Mouse (Mus musculus) midbrain, embryonic 10.5 days (tissue): ENCODE measurements around the gene Cd4. TPM values are rescaled to one million over a fixed set of nuclear protein-coding genes. Genes with fewer than 3 reads are reported as not detected.

Experiments
- DNase-seq: peaks from one replicate; pipeline ENCODE4 v3.0.0-alpha.2; 2017; ENCODE audit warnings: low spot score
- H3K27ac ChIP-seq: fragments of 300-500 bp; sonication (generic); replicated peaks from 2 replicates; pipeline ENCODE4 v1.5.1; 2016; ENCODE audit warnings: mild to moderate bottlenecking
- H3K27me3 ChIP-seq: fragments of 300-500 bp; sonication (generic); 2 replicates; pipeline ENCODE4 v1.6.1; 2016; ENCODE audit warnings: low read depth, mild to moderate bottlenecking; ENCODE audit not compliant: poor library complexity, severe bottlenecking
- H3K36me3 ChIP-seq: fragments of 300-500 bp; sonication (generic); 2 replicates; pipeline ENCODE4 v1.6.1; 2016; ENCODE audit warnings: mild to moderate bottlenecking, moderate library complexity
- H3K4me1 ChIP-seq: fragments of 300-500 bp; sonication (generic); 2 replicates; pipeline ENCODE4 v1.6.1; 2016
- H3K4me3 ChIP-seq: fragments of 300-500 bp; sonication (generic); 2 replicates; pipeline ENCODE4 v1.5.1; 2016; ENCODE audit warnings: mild to moderate bottlenecking, moderate library complexity
- H3K9me3 ChIP-seq: fragments of 300-500 bp; sonication (generic); replicated peaks from 2 replicates; pipeline ENCODE4 v1.6.1; 2016; ENCODE audit warnings: mild to moderate bottlenecking
- WGBS: fragments of 180-500 bp; shearing (Covaris S2); methylation state at CpG from one replicate; pipeline ENCODE4 v1.1.7; 2016; 5-methylcytosine and 5-hydroxymethylcytosine counted together
- polyA plus RNA-seq: library from polyadenylated mRNA; unstranded; fragments of >200 nt; fragmentation: Nextera tagmentation; extraction: Ambion mirVana; gene quantifications from 2 replicates; pipeline ENCODE4 v1.2.1, GENCODE M21; 2016

Cd4 gene
- polyA plus RNA-seq, 1 experiment from 2014 or later, result not detected

- H3K4me1 ChIP-seq, result peaks cover 42% of the 10 kb centered on the region
- peak overlapping the region; percentile 90 for H3K4me3 ChIP-seq
- 27% methylated on average over 10 of the region's 10 CpGs for WGBS
- peak overlapping the region; percentile 90 for H3K27ac ChIP-seq
- peak; percentile 44 for DNase-seq
- peaks cover 65% of the 10 kb centered on the region for H3K36me3 ChIP-seq
- no peaks in the 10 kb centered on the region for H3K27me3 ChIP-seq
- no peaks in the 10 kb centered on the region for H3K9me3 ChIP-seq
These were observed 59.9 kb downstream of the Cd4 start for GRCm38 (mm10) chr6:124828101-124828592.

DNA sequence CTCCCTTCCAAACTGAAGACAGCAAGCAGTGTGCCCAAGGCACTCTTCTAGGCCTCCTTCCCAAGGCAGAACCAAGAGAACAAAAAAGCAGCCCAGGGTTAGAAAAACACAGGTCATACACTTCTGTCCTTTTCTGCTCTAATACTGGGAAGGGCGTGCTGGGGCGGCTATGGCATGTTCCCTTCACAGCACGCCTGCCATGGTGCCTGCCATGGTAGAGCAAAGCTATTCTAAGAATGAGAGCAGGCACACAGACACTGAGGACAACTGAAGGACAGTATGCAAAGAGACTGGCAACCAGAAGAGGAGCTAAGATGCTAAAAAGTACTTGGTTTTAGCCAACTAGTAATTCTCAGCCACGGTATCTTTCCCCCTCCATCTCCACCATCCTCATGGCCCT, 66.0 kb downstream of the Cd4 start:
- no peaks in the 10 kb centered on the region; the same call in 1 of the 2 replicates for H3K4me1 ChIP-seq
- H3K27me3 ChIP-seq, result no peaks in the 10 kb centered on the region
- no peak overlapping the region for H3K4me3 ChIP-seq
- 96% methylated on average over 4 of the region's 4 CpGs for WGBS
- no peak for DNase-seq
- peaks cover 100% of the 10 kb centered on the region for H3K36me3 ChIP-seq
- H3K27ac ChIP-seq, result no peak overlapping the region
- H3K9me3 ChIP-seq, result no peaks in the 10 kb centered on the region

DNA sequence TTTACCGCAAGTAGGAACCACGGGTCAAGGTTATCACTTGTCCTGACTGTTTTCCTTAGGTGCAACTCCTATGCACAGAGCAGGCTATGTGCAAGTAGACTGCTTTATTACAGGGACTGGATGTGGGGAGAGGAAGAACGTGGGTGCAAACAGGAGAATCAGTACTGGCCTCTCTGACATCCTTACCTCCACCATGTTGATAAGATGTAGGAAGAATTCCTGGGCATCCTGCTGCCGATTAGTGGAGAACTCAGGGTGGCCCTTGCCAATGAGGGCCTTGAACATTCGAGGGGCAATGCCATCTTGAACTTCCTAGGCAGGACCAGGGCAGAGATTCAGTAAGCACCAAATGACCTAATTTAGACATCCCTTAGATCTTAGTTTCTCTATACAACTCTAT, 67.1 kb downstream of the Cd4 start:
- H3K27ac ChIP-seq, result no peak overlapping the region
- H3K4me3 ChIP-seq, result no peak overlapping the region
- H3K36me3 ChIP-seq, result peaks cover 100% of the 10 kb centered on the region
- no peak for DNase-seq
- H3K4me1 ChIP-seq, result no peaks in the 10 kb centered on the region
- no peaks in the 10 kb centered on the region for H3K9me3 ChIP-seq
- no peaks in the 10 kb centered on the region for H3K27me3 ChIP-seq
- 96% methylated on average over 5 of the region's 5 CpGs for WGBS

DNA sequence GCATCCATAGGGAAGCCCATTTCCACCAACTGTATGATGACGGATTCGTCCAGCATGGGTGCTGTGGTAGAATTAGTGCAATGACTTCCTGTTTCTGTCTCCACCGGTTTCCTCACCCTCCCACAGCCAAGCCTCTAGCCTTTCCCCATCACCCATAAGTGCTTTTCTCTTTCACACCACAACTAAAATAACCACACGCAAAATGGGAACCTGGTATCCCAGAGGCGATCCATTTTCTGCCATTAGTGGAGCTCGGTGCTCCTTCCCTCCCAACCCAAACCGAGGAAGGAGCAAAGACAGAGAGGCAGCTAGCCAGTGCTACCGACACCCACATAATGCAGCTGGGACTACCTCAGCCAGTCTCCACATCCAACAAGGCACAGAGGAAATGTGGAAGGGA, 70.0 kb downstream of the Cd4 start:
- WGBS, result 93% methylated on average over 8 of the region's 8 CpGs
- Histone ChIP-seq H3K27ac (no peak overlapping the region), H3K27me3 (no peaks in the 10 kb centered on the region), H3K36me3 (peaks cover 81% of the 10 kb centered on the region), H3K4me3 (no peak overlapping the region), H3K4me1 (peaks cover 23% of the 10 kb centered on the region), H3K9me3 (no peaks in the 10 kb centered on the region)
- no peak for DNase-seq

DNA sequence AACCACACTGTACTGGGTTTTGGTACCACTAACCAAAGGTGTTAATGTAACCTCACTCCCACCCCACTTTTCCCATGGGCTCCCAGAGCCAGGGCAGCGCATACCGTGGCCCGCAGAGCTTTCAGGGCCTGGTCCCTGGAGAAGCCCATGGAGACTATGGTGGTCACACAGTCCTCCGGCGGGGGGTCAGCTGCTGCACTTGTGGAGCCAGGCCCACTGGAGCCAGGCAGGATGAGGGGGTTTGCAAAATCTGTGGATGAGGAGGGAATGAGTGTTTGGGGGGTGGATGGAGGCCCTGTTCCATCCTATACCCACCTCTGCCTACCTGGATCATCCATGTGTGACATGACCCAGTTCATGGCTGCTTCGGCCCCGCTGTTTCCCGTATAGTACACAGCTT, 70.5 kb downstream of the Cd4 start:
- DNase-seq, result no peak
- no peaks in the 10 kb centered on the region for H3K27me3 ChIP-seq
- H3K36me3 ChIP-seq, result peaks cover 79% of the 10 kb centered on the region
- H3K4me3 ChIP-seq, result no peak overlapping the region
- WGBS, result 97% methylated on average over 8 of the region's 8 CpGs
- H3K27ac ChIP-seq, result no peak overlapping the region
- peaks cover 27% of the 10 kb centered on the region for H3K4me1 ChIP-seq
- no peaks in the 10 kb centered on the region for H3K9me3 ChIP-seq

DNA sequence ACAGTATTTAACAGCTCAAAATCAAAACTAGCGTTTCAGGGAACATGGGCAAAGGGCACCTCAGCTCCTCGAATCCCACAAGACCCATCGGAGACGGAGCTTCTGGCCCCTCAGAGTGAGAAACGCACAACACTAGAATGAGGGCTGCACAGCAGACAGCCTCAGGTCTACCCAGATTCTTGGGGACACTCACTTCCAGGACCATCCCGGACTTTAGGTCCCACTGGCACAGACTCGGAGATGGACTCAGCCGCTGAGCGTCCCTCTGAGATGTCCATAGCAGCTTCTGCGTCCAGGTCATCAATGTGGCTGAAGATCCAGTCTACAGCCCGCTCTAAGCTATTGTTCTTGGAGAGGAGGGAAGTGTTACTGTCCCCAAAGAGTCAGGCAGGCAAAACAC, 70.9 kb downstream of the Cd4 start:
- Histone ChIP-seq H3K27me3 (no peaks in the 10 kb centered on the region), H3K27ac (no peak overlapping the region), H3K9me3 (no peaks in the 10 kb centered on the region), H3K36me3 (peaks cover 79% of the 10 kb centered on the region), H3K4me3 (no peak overlapping the region), H3K4me1 (peaks cover 31% of the 10 kb centered on the region)
- WGBS, result 94% methylated on average over 11 of the region's 11 CpGs
- DNase-seq, result no peak

DNA sequence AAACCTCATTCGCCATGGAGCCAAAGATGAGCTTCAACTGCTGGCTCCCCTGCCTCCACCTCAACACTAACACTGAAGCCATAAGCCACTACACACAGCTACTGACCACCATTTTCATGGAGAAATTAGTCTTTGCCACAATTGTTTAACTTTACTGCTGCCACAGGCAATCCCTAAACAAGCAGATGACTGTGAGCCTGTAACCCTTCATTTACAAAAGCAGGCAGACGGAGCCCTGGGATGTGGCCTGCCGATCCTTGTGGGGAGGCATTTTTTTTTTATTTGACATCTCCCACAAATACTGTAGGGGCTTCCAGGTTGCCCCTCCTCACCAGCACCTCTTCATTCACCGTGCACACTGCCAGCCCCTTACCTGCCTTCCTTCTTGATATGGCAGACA, 71.4 kb downstream of the Cd4 start:
- DNase-seq, result no peak
- H3K27me3 ChIP-seq, result no peaks in the 10 kb centered on the region
- no peak overlapping the region for H3K4me3 ChIP-seq
- H3K36me3 ChIP-seq, result peaks cover 79% of the 10 kb centered on the region
- no peaks in the 10 kb centered on the region for H3K9me3 ChIP-seq
- whole genome bisulfite sequencing, result 94% methylated on average over 4 of the region's 4 CpGs
- H3K27ac ChIP-seq, result no peak overlapping the region
- peaks cover 36% of the 10 kb centered on the region for H3K4me1 ChIP-seq

DNA sequence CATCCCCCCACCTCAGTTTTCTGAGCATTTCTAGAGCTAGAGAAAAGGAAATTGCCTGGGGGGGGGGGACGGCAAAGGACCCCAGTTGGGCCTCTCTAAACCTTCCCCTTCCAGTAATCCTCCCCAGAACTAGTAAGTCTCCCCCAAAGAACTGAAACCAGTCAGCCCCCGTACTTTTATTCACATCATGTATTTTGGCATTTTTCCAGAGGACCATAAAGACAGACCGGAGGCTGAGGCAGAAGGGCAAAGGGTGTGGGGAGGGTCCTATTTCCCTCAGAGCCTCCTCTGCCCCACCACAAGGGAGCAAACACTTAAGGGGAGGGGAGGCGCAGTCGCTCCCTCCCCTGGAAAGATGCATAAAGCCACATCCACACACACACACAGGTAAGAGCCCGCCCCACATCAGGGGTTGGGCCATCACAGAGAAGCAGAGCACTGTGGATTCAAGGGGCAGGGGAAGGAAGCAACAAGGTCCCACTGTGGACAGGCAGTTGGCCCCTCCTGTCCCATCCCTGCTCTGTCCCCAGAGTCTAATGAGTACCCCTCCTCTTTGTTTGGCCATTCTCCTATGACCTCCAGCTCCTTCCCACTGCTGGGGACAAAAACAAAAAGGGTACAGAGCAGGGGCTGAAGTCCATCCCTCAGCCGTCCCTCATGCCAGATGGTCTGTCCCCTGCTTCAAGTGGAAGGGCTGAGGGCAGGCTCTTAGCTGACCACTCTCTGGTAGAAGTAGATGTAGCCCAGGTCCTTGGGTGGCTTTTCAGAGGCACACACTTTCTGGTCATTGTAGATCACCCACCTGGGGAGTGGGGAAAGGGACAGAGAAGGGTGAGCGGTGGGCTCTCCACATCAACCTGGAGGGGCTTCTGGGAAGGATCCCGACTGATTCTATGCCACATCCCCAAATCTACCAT, 72.9 kb downstream of the Cd4 start:
- Histone ChIP-seq H3K9me3 (no peaks in the 10 kb centered on the region), H3K27me3 (no peaks in the 10 kb centered on the region), H3K4me3 (peak overlapping the region; percentile 75), H3K4me1 (peaks cover 45% of the 10 kb centered on the region), H3K36me3 (peaks cover 79% of the 10 kb centered on the region), H3K27ac (peak overlapping the region; percentile 95)
- 80% methylated on average over 9 of the region's 9 CpGs for WGBS
- no peak for DNase-seq

Other genes with a start within 250 kb of the Cd4 start
- 35.8 and 38.7 TPM in 2 replicates for gene Lpcat3, start 225.2 kb downstream of the Cd4 start, polyA plus RNA-seq
- gene Emg1, start 176.0 kb downstream of the Cd4 start, polyA plus RNA-seq, result 217 and 243 TPM in 2 replicates
- gene Phb2, start 175.9 kb downstream of the Cd4 start, polyA plus RNA-seq, result 401 and 471 TPM in 2 replicates
- gene Ptpn6, start 149.5 kb downstream of the Cd4 start, polyA plus RNA-seq, result 6.1 and 7.2 TPM in 2 replicates
- 445 and 490 TPM in 2 replicates for gene Grcc10, start 146.8 kb downstream of the Cd4 start, polyA plus RNA-seq
- gene Gm45234, start 132.2 kb downstream of the Cd4 start, polyA plus RNA-seq, result not detected in 2 replicates
- 10.2 and 10.5 TPM in 2 replicates for gene Atn1, start 131.7 kb downstream of the Cd4 start, polyA plus RNA-seq
- gene Eno2, start 118.5 kb downstream of the Cd4 start, polyA plus RNA-seq, result 4.6 and 6.5 TPM in 2 replicates
- 1.3 and 1.4 TPM in 2 replicates for gene Lrrc23, start 108.5 kb downstream of the Cd4 start, polyA plus RNA-seq
- 8.8 and 10.0 TPM in 2 replicates for gene Spsb2, start 79.6 kb downstream of the Cd4 start, polyA plus RNA-seq
- gene Tpi1, start 73.9 kb downstream of the Cd4 start, polyA plus RNA-seq, result 786 and 953 TPM in 2 replicates
- 212 and 228 TPM in 2 replicates for gene Usp5, start 58.7 kb downstream of the Cd4 start, polyA plus RNA-seq
- 258 and 273 TPM in 2 replicates for gene Cdca3, start 58.7 kb downstream of the Cd4 start, polyA plus RNA-seq
- gene Gnb3, start 47.9 kb downstream of the Cd4 start, polyA plus RNA-seq, result 0.89 and 3.4 TPM in 2 replicates
- gene P3h3, start 30.5 kb downstream of the Cd4 start, polyA plus RNA-seq, result 8.3 and 9.9 TPM in 2 replicates
- gene Gpr162, start 24.2 kb downstream of the Cd4 start, polyA plus RNA-seq, result 2.8 and 3.6 TPM in 2 replicates
- gene Lag3, start 23.5 kb upstream of the Cd4 start, polyA plus RNA-seq, result 1.0 and 1.5 TPM in 2 replicates
- 261 and 296 TPM in 2 replicates for gene Ptms, start 31.9 kb upstream of the Cd4 start, polyA plus RNA-seq
- gene Mlf2, start 43.2 kb upstream of the Cd4 start, polyA plus RNA-seq, result 428 and 435 TPM in 2 replicates
- gene Cops7a, start 77.3 kb upstream of the Cd4 start, polyA plus RNA-seq, result 140 and 142 TPM in 2 replicates
- gene Pianp, start 108.5 kb upstream of the Cd4 start, polyA plus RNA-seq, result 0.81 and 2.1 TPM in 2 replicates
- gene Zfp384, start 120.9 kb upstream of the Cd4 start, polyA plus RNA-seq, result 9.3 and 9.5 TPM in 2 replicates
- gene Ing4, start 151.5 kb upstream of the Cd4 start, polyA plus RNA-seq, result 121 and 149 TPM in 2 replicates
- 10.1 and 14.2 TPM in 2 replicates for gene Acrbp, start 161.5 kb upstream of the Cd4 start, polyA plus RNA-seq
- gene Lpar5, start 179.7 kb upstream of the Cd4 start, polyA plus RNA-seq, result 0.16 and 0.19 TPM in 2 replicates
- gene Chd4, start 207.8 kb upstream of the Cd4 start, polyA plus RNA-seq, result 90.7 and 103 TPM in 2 replicates
- gene Nop2, start 243.7 kb upstream of the Cd4 start, polyA plus RNA-seq, result 72.6 and 86.4 TPM in 2 replicates